Mouse (Mus musculus): ENCODE measurements around the gene Trank1. TPM values are rescaled to one million over a fixed set of nuclear protein-coding genes. Genes with fewer than 3 reads are reported as not detected.

The Trank1 gene
- polyA plus RNA-seq, 1 experiment from 2014 or later = 0.39 TPM

DNA sequence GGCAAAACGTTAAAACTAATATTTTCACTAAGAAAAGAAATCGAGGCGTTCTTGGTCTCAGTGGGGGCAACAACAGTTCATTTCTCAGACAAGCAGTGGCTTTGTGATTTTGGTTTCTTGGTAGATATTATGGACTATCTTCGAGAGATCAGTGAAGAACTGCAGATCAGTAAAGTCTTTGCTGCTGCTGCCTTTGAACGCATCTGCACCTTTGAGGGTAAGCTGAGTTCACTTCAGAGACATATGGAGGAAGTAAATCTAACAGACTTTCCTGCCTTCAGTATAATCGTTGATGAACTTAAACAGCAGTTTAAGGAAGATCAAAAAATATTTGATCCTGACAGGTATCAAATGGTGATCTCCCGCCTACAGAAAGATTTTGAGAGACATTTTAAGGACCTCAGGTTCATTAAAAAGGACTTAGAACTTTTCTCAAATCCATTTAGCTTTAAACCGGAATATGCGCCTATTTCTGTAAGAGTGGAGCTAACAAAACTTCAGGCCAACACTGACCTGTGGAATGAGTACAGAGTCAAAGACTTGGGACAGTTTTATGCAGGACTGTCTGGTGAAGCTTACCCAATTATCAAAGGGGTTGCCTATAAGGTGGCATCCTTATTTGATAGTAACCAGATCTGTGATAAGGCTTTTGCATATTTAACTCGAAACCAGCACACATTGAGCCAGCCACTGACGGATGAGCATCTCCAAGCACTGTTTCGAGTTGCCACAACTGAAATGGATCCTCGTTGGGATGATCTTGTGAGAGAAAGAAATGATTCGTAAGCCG lies 38.3 kb upstream of the Trank1 start:
- no peak for ATAC-seq
- peak overlapping the region; percentile 84 for H3K4me2 ChIP-seq (replicated peaks; ENCODE audit: low read depth)
- peaks cover 9% of the 10 kb centered on the region for H3K36me3 ChIP-seq (ENCODE audit: control insufficient read depth, insufficient read depth)
- H3K4me3 ChIP-seq (ENCODE audit: low read depth, low read length) = peak overlapping the region; percentile 87
- H3K9me3 ChIP-seq (ENCODE audit: control insufficient read depth) = no peaks in the 10 kb centered on the region
- H3K4me1 ChIP-seq (replicated peaks; ENCODE audit: control insufficient read depth, insufficient read depth, low read length) = 0 out of 2 replicates have a peak, but pooled peaks cover 9% of the 10 kb centered on the region
- H3K27ac ChIP-seq (ENCODE audit: low read depth, low read length) = peak overlapping the region; percentile 96; the same call in 1 of the 2 replicates
- H3K27me3 ChIP-seq (replicated peaks; ENCODE audit: control insufficient read depth, insufficient read depth, low read length) = no peaks in the 10 kb centered on the region
- H3K9ac ChIP-seq (ENCODE audit: low read depth, low read length) = peak overlapping the region; percentile 92; the same call in 1 of the 2 replicates
- no peak for TF ChIP-seq CTCF (IDR thresholded peaks at IDR 0.05; ENCODE audit: low read depth)
- 44% methylated on average over 15 of the region's 15 CpGs for WGBS

DNA sequence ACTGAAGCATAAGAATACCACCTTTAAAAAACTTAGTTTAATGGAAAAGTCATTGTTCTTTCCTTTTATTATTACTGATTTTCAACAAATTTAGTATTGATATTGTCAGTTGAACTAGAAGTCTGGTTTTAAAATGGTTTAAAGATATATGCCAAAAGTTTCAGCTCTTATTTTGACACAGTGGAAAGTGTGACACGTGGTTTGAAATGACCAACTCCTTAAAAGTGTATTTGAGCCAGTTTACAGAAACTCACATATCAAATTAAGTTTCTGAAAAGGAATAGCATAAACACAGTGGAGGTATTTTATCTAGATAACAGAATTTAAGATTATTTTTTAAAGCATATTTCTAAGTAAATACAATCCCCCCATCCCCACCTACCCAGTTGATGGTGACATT lies 37.6 kb upstream of the Trank1 start:
- Histone ChIP-seq H3K27ac (ENCODE audit: low read depth, low read length) (no peak overlapping the region), H3K36me3 (ENCODE audit: control insufficient read depth, insufficient read depth) (peaks cover 17% of the 10 kb centered on the region), H3K27me3 (replicated peaks; ENCODE audit: control insufficient read depth, insufficient read depth, low read length) (no peaks in the 10 kb centered on the region), H3K4me3 (ENCODE audit: low read depth, low read length) (0 out of 2 replicates have a peak overlapping the region, but pooled peaks have one; percentile 87), H3K4me2 (replicated peaks; ENCODE audit: low read depth) (peak overlapping the region; percentile 84), H3K4me1 (replicated peaks; ENCODE audit: control insufficient read depth, insufficient read depth, low read length) (0 out of 2 replicates have a peak, but pooled peaks cover 9% of the 10 kb centered on the region), H3K9me3 (ENCODE audit: control insufficient read depth) (no peaks in the 10 kb centered on the region), H3K9ac (ENCODE audit: low read depth, low read length) (no peak overlapping the region)
- WGBS = 63% methylated on average over 1 of the region's 1 CpGs
- no peak for TF ChIP-seq CTCF (IDR thresholded peaks at IDR 0.05; ENCODE audit: low read depth)
- no peak for ATAC-seq

DNA sequence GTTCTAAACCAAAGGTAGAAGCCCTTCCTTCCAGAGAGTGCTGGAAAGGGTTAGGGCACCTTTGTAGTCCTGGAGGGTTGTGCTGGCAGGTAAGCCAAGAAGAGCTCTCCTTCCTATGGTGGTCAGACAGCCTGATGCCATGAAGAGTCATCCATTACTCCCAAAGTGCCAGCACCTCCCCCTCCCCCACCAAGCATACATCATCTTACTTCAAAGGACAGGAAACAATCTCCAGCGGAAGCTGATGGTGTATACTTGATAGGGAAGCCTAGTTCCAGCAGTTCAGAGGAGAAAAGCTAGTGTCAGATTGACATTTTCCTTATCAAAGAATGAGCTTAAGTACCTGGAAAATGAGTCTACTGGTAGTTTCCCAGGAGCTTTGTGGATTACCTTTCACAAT lies 36.4 kb upstream of the Trank1 start:
- H3K9me3 ChIP-seq (ENCODE audit: control insufficient read depth) = no peaks in the 10 kb centered on the region
- TF ChIP-seq CTCF (IDR thresholded peaks at IDR 0.05; ENCODE audit: low read depth) = no peak
- 0 out of 2 replicates have a peak overlapping the region, but pooled peaks have one; percentile 16 for H3K4me3 ChIP-seq (ENCODE audit: low read depth, low read length)
- H3K4me2 ChIP-seq (replicated peaks; ENCODE audit: low read depth) = peak overlapping the region; percentile 84
- H3K27ac ChIP-seq (ENCODE audit: low read depth, low read length) = no peak overlapping the region
- H3K36me3 ChIP-seq (ENCODE audit: control insufficient read depth, insufficient read depth) = peaks cover 25% of the 10 kb centered on the region
- 0 out of 2 replicates have a peak, but pooled peaks cover 9% of the 10 kb centered on the region for H3K4me1 ChIP-seq (replicated peaks; ENCODE audit: control insufficient read depth, insufficient read depth, low read length)
- ATAC-seq = no peak
- no peaks in the 10 kb centered on the region for H3K27me3 ChIP-seq (replicated peaks; ENCODE audit: control insufficient read depth, insufficient read depth, low read length)
- WGBS = 16% methylated on average over 1 of the region's 1 CpGs
- no peak overlapping the region for H3K9ac ChIP-seq (ENCODE audit: low read depth, low read length)

DNA sequence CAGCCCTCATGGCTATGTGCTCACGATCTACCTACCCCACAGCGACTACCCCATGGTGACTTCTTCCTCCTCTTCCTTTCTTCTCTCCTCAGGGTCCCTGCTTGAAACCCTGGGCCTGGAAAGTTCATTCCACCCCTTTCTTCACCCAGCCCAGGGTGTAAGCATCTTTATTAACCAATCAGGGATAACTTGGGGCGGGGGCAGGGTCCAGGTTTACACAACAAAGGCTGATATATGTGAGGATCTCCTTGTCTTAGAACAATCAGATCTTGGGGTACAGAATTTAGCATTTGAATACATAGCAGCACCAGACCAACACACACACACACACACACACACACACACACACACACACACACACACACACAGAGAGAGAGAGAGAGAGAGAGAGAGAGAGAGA lies 26.5 kb upstream of the Trank1 start:
- no peak for ATAC-seq
- H3K9me3 ChIP-seq (ENCODE audit: control insufficient read depth) = no peaks in the 10 kb centered on the region
- 63% methylated on average over 3 of the region's 3 CpGs for WGBS
- no peak overlapping the region for H3K27ac ChIP-seq (ENCODE audit: low read depth, low read length)
- H3K9ac ChIP-seq (ENCODE audit: low read depth, low read length) = no peak overlapping the region
- H3K4me3 ChIP-seq (ENCODE audit: low read depth, low read length) = no peak overlapping the region
- H3K4me2 ChIP-seq (replicated peaks; ENCODE audit: low read depth) = no peak overlapping the region
- H3K27me3 ChIP-seq (replicated peaks; ENCODE audit: control insufficient read depth, insufficient read depth, low read length) = no peaks in the 10 kb centered on the region
- no peak for TF ChIP-seq CTCF (IDR thresholded peaks at IDR 0.05; ENCODE audit: low read depth)
- no peaks in the 10 kb centered on the region for H3K4me1 ChIP-seq (replicated peaks; ENCODE audit: control insufficient read depth, insufficient read depth, low read length)
- no peaks in the 10 kb centered on the region for H3K36me3 ChIP-seq (ENCODE audit: control insufficient read depth, insufficient read depth)

DNA sequence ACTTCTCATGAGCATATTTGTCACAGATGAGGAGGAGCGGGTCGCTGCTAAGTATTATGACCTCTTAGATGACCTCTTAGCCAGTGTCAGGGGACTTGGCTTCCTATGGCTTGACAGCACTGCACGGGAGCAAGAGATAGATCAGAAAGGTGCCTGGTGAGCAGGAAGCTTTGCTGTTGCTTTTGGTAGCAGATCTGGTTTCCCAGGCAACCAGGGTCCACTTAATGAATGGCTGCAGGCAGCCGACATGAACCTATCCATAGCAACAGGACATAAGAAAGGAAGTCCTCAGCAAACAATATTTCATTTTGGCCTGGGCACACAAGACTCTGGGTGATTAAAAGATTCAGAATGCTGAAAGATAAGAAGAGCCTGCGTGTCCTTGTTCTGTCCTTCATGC lies 25.9 kb upstream of the Trank1 start:
- no peaks in the 10 kb centered on the region for H3K36me3 ChIP-seq (ENCODE audit: control insufficient read depth, insufficient read depth)
- H3K27me3 ChIP-seq (replicated peaks; ENCODE audit: control insufficient read depth, insufficient read depth, low read length) = no peaks in the 10 kb centered on the region
- TF ChIP-seq CTCF (IDR thresholded peaks at IDR 0.05; ENCODE audit: low read depth) = no peak
- no peaks in the 10 kb centered on the region for H3K4me1 ChIP-seq (replicated peaks; ENCODE audit: control insufficient read depth, insufficient read depth, low read length)
- H3K4me2 ChIP-seq (replicated peaks; ENCODE audit: low read depth) = no peak overlapping the region
- 16% methylated on average over 5 of the region's 5 CpGs for WGBS
- H3K27ac ChIP-seq (ENCODE audit: low read depth, low read length) = no peak overlapping the region
- no peaks in the 10 kb centered on the region for H3K9me3 ChIP-seq (ENCODE audit: control insufficient read depth)
- no peak overlapping the region for H3K9ac ChIP-seq (ENCODE audit: low read depth, low read length)
- no peak overlapping the region for H3K4me3 ChIP-seq (ENCODE audit: low read depth, low read length)
- no peak for ATAC-seq

DNA sequence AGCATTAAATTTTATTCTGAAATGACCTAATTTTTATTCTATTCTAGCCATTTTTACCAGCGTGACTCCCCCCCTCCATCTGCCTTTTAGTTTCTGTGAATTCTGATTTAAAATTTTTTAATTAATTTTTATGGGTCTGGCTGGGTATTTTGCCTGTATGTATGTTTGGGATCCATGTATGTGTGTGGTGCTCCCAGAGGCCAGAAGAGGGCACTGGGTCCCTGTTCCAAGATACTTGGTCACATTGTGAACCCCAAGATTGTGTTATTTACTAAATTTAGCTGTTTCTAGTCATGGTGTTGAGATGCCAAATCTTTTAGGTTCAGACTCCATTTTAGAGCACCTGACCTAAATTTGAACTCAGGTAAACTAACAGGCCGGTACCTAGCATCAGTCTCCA lies 25.1 kb upstream of the Trank1 start:
- peak; percentile 40 for TF ChIP-seq CTCF (IDR thresholded peaks at IDR 0.05; ENCODE audit: low read depth)
- 77% methylated on average over 2 of the region's 2 CpGs for WGBS
- no peak overlapping the region for H3K9ac ChIP-seq (ENCODE audit: low read depth, low read length)
- H3K27me3 ChIP-seq (replicated peaks; ENCODE audit: control insufficient read depth, insufficient read depth, low read length) = no peaks in the 10 kb centered on the region
- H3K4me2 ChIP-seq (replicated peaks; ENCODE audit: low read depth) = no peak overlapping the region
- no peaks in the 10 kb centered on the region for H3K36me3 ChIP-seq (ENCODE audit: control insufficient read depth, insufficient read depth)
- no peaks in the 10 kb centered on the region for H3K9me3 ChIP-seq (ENCODE audit: control insufficient read depth)
- no peak overlapping the region for H3K4me3 ChIP-seq (ENCODE audit: low read depth, low read length)
- no peak for ATAC-seq
- no peak overlapping the region for H3K27ac ChIP-seq (ENCODE audit: low read depth, low read length)
- H3K4me1 ChIP-seq (replicated peaks; ENCODE audit: control insufficient read depth, insufficient read depth, low read length) = no peaks in the 10 kb centered on the region
